Mouse (Mus musculus): ENCODE data around the gene Sim1. TPM values are rescaled to one million over a fixed set of nuclear protein-coding genes. Genes with fewer than 3 reads are reported as not detected.
A peak's percentile ranks its signal among the peaks of the same experiment; 100 is the strongest.

Sim1 gene
- 0.14 and 0.52 TPM in 2 replicates for total RNA-seq (2014; rRNA removed)
- 0.03 and 0.09 TPM in 2 replicates for polyA plus RNA-seq (2015; fragmentation: Nextera tagmentation; extraction: Ambion mirVana)

- H3K4me2 ChIP-seq (ENCODE audit: low read depth, low read length) = peak within 1 kb of the TSS; percentile 59
Measured at GRCm38 (mm10) chr10:50894170-50894991, at the start of gene Sim1. TSS of gene Sim1 (plus strand) at chr10:50894754.

GRCm38 (mm10) chr10:50868202-50868601 is 26.4 kb upstream of the Sim1 start:
- no peak for TF ChIP-seq CTCF (IDR thresholded peaks at IDR 0.05; ENCODE audit: low read depth)
- H3K9me3 ChIP-seq (ENCODE audit: low read length) = no peaks in the 10 kb centered on the region
- H3K36me3 ChIP-seq (ENCODE audit: insufficient read depth, low read length) = no peaks in the 10 kb centered on the region
- WGBS = 87% methylated on average over 4 of the region's 4 CpGs
- no peak for ATAC-seq
- DNase-seq (ENCODE audit: low spot score) = no peak
- no peak overlapping the region for H3K4me2 ChIP-seq (ENCODE audit: low read depth, low read length)
- H3K4me3 ChIP-seq (ENCODE audit: low read length) = no peak overlapping the region
- no peak overlapping the region for H3K27ac ChIP-seq
- no peaks in the 10 kb centered on the region for H3K27me3 ChIP-seq (ENCODE audit: insufficient read depth, low read length)
- H3K9ac ChIP-seq (replicated peaks; ENCODE audit: low read length) = no peak overlapping the region
- H3K4me1 ChIP-seq (ENCODE audit: insufficient read depth, low read length) = no peaks in the 10 kb centered on the region

More at GRCm38 (mm10) chr10:50894170-50894991, at the start of gene Sim1:
- TF ChIP-seq CTCF (IDR thresholded peaks at IDR 0.05; ENCODE audit: low read depth) = no peak
- peak within 1 kb of the TSS; percentile 37 for H3K4me3 ChIP-seq (ENCODE audit: low read length)
- H3K4me1 ChIP-seq (ENCODE audit: insufficient read depth, low read length) = peaks cover 3% of the 10 kb centered on the region; the same call in 1 of the 2 replicates
- peak; percentile 90 for DNase-seq (ENCODE audit: low spot score)
- ATAC-seq = peak; percentile 93
- H3K27ac ChIP-seq = no peak within 1 kb of the TSS
- WGBS = under 1% methylated on average over 61 of the region's 62 CpGs
- no peaks in the 10 kb centered on the region for H3K36me3 ChIP-seq (ENCODE audit: insufficient read depth, low read length)
- peaks cover 94% of the 10 kb centered on the region for H3K27me3 ChIP-seq (ENCODE audit: insufficient read depth, low read length)
- no peaks in the 10 kb centered on the region for H3K9me3 ChIP-seq (ENCODE audit: low read length)
- H3K9ac ChIP-seq (replicated peaks; ENCODE audit: low read length) = no peak within 1 kb of the TSS

DNA sequence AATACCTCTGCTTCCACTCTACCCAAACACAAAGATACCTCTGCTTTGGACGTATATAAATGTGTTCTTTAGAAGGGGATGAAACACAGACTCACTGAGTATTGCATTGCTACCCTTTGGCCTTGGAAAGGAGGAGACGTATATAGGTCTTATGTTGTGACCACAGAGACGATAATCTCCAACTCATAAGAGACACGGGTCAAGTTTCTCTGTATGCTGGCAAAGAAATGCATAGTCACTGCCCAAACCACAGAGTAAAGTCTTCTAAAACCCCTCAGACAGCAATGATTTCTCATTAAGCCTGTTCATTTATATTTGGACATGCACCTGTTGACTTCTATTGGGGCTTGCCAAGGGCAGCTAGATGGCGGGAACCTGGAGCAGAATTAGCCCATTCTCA is 17.6 kb upstream of the Sim1 start:
- DNase-seq (ENCODE audit: low spot score) = no peak

DNA sequence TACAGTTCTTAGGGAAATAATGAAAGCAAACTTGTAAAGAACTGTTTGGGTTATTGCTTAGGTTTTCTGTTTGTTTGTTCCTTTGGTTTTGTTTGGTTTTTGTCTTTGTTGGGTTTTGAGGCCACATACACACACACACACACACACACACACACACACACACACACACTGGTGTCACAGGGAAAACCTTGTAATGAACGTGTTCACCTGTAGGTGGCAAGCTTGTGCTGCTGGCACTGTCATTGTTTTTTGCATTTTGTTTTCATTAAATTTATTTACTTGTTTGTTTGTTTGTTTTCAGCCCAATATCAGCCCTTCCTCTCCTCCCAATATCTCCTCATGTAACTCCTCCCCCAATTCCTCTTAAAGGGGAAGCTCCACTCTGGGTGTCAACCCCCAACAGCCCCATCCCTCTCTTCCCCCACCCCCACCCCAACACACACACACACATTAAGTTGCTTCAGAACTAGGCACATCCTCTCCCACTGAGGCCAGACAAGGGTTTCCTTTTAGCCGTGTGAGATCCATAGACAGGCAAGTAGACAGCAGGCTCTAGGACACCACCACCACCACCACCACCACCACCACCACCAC is 13.0 kb upstream of the Sim1 start:
- H3K4me3 ChIP-seq (ENCODE audit: low read length) = no peak overlapping the region
- 0 out of 2 replicates have a peak, but pooled peaks have one; percentile 38 for ATAC-seq
- no peaks in the 10 kb centered on the region for H3K36me3 ChIP-seq (ENCODE audit: insufficient read depth, low read length)
- no peak overlapping the region for H3K9ac ChIP-seq (replicated peaks; ENCODE audit: low read length)
- no peaks in the 10 kb centered on the region for H3K4me1 ChIP-seq (ENCODE audit: insufficient read depth, low read length)
- no peak overlapping the region for H3K27ac ChIP-seq
- no peaks in the 10 kb centered on the region for H3K27me3 ChIP-seq (ENCODE audit: insufficient read depth, low read length)
- TF ChIP-seq CTCF (IDR thresholded peaks at IDR 0.05; ENCODE audit: low read depth) = peak; percentile 68
- no peak overlapping the region for H3K4me2 ChIP-seq (ENCODE audit: low read depth, low read length)
- WGBS = 16% methylated on average over 2 of the region's 2 CpGs
- no peak for DNase-seq (ENCODE audit: low spot score)
- H3K9me3 ChIP-seq (ENCODE audit: low read length) = no peaks in the 10 kb centered on the region

More for the DNA sequence above, 17.6 kb upstream of the Sim1 start:
- no peaks in the 10 kb centered on the region for H3K36me3 ChIP-seq (ENCODE audit: insufficient read depth, low read length)
- TF ChIP-seq CTCF (IDR thresholded peaks at IDR 0.05; ENCODE audit: low read depth) = no peak
- 87% methylated on average over 5 of the region's 5 CpGs for WGBS
- no peaks in the 10 kb centered on the region for H3K27me3 ChIP-seq (ENCODE audit: insufficient read depth, low read length)
- H3K9ac ChIP-seq (replicated peaks; ENCODE audit: low read length) = no peak overlapping the region
- no peak overlapping the region for H3K4me2 ChIP-seq (ENCODE audit: low read depth, low read length)
- ATAC-seq = no peak
- H3K9me3 ChIP-seq (ENCODE audit: low read length) = no peaks in the 10 kb centered on the region
- no peak overlapping the region for H3K4me3 ChIP-seq (ENCODE audit: low read length)
- no peak overlapping the region for H3K27ac ChIP-seq
- no peaks in the 10 kb centered on the region for H3K4me1 ChIP-seq (ENCODE audit: insufficient read depth, low read length)

DNA sequence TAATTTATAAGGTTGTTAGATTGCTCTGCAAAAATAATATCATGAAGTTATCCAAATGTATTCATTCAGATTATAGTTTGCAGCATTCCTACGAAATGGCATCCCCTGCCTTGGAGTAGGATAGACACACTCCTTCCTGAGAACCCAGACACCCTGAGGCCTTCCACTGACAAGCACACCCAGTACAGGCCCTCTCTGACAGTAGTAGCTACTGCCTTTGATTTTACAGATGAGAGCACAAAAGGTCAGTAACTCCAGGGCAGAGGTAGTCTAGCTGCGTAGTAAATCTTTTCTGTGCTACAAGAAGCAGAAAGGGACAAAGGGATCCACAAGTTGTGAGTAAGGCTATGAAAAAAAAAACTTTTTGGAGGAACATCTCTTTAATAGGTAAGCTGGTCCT is 12.2 kb upstream of the Sim1 start:
- Histone ChIP-seq H3K4me1 (ENCODE audit: insufficient read depth, low read length) (no peaks in the 10 kb centered on the region), H3K4me3 (ENCODE audit: low read length) (no peak overlapping the region), H3K36me3 (ENCODE audit: insufficient read depth, low read length) (no peaks in the 10 kb centered on the region), H3K4me2 (ENCODE audit: low read depth, low read length) (no peak overlapping the region), H3K9me3 (ENCODE audit: low read length) (no peaks in the 10 kb centered on the region), H3K9ac (replicated peaks; ENCODE audit: low read length) (no peak overlapping the region), H3K27me3 (ENCODE audit: insufficient read depth, low read length) (no peaks in the 10 kb centered on the region), H3K27ac (no peak overlapping the region)
- no peak for TF ChIP-seq CTCF (IDR thresholded peaks at IDR 0.05; ENCODE audit: low read depth)
- DNase-seq (ENCODE audit: low spot score) (no peak), ATAC-seq (no peak)
- 92% methylated on average over 2 of the region's 2 CpGs for WGBS

DNA sequence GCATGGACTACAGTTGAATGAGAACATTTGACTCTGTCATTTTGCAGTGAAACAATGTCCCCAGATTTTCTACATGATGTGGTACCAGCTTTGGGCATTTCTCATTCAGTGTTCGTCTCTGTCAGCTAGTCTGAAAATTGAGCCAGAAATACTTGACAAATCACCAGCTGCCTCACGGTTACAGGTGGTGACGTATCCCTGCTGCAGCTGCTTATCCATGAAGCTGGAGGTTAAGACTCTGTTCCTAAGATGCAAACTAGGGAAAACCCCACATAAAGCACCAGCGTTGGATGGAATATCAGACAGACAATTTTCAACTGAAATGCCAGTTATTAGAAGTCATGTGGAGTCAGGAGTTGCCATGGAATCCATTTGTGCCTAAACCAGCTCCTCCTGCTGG is 8.2 kb upstream of the Sim1 start:
- H3K4me1 ChIP-seq (ENCODE audit: insufficient read depth, low read length) = no peaks in the 10 kb centered on the region
- H3K4me2 ChIP-seq (ENCODE audit: low read depth, low read length) = no peak overlapping the region
- no peak overlapping the region for H3K9ac ChIP-seq (replicated peaks; ENCODE audit: low read length)
- ATAC-seq (no peak), DNase-seq (ENCODE audit: low spot score) (no peak)
- 41% methylated on average over 4 of the region's 4 CpGs for WGBS
- H3K27me3 ChIP-seq (ENCODE audit: insufficient read depth, low read length) = peaks cover 23% of the 10 kb centered on the region
- H3K36me3 ChIP-seq (ENCODE audit: insufficient read depth, low read length) = no peaks in the 10 kb centered on the region
- H3K9me3 ChIP-seq (ENCODE audit: low read length) = no peaks in the 10 kb centered on the region
- H3K4me3 ChIP-seq (ENCODE audit: low read length) = no peak overlapping the region
- H3K27ac ChIP-seq = no peak overlapping the region
- TF ChIP-seq CTCF (IDR thresholded peaks at IDR 0.05; ENCODE audit: low read depth) = 0 out of 2 replicates have a peak, but pooled peaks have one; percentile 8

Data from hindbrain, postnatal 0 days (tissue).